Mouse (Mus musculus): Measurements from ENCODE around the gene Cer1.

DNA sequence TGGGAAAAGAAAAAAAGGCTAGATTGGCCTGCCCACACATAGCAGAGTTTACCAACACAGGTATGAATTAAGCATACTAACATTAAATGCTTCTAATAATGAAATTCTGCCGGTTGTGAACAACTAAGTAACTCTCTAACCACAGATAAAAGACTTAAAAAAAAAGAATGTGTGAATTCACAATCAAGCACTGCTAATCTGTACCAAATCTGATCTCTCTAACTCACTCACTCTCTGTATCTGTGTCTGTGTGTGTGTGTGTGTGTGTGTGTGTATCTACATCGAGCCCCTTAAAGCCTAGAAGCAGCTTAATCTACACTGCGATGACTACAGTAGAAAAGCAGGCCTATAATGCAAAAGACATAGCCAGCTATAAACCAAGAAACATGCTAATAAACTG lies 28.0 kb downstream of the Cer1 start:
- TF ChIP-seq CTCF (IDR thresholded peaks at IDR 0.05; ENCODE audit: low read depth, low read length): no peak
- TF ChIP-seq POLR2A (IDR thresholded peaks at IDR 0.05; ENCODE audit: extremely low read depth, insufficient read depth, low read length): no peak

Measured in liver, adult 2 months (tissue).